ENCODE assay signal across 17 mouse cellular contexts in the genomic region with DNA sequence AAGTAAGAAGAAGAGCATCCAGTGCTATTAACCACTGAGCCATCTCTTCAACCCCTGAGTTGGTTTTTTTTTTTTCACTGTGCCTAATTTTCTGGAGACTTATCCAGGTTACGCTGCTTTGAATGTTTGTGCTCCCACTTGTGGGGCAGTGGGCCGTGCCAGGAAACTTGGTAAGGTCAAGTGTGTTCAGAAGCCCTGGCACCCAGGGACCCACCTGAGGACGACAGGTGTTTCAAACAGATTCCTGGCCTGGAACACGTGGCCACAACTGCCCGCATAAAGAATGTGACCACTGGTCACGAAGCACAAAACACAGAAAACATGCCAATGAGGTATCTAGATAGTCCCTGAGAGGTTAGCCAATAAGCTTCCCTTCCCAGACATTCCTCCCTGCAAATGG. TPM values are rescaled to one million over a fixed set of nuclear protein-coding genes. Genes with fewer than 3 reads are reported as not detected.
A peak's percentile ranks its signal among the peaks of the same experiment; 100 is the strongest.
DNase-seq lines count a peak whose midpoint lies in the region; ATAC-seq and TF ChIP-seq lines count a peak whose summit lies in the region.
"Had no signal": no experiment of that assay in that cellular context is flagged by ENCODE, and none has a peak within 500 bp of the region (broad histone marks: within the 10 kb centered on the region; RNA-seq: fewer than 3 reads in every experiment).

No protein-coding gene starts in this region.

- ATAC-seq in lung, postnatal 0 days = peak; percentile 54
- ATAC-seq in liver, embryonic 11.5 days (replicated peaks; ENCODE audit: low FRiP score) = no peak
- ATAC-seq: forebrain, embryonic 14.5 days had no signal

- H3K27ac ChIP-seq in lung, postnatal 0 days (ENCODE audit: low read length) = peak overlapping the region; percentile 40; the same call in 1 of the 2 replicates
- no peak overlapping the region for H3K27ac ChIP-seq in liver, embryonic 11.5 days (ENCODE audit: low read depth, low read length)
- H3K27ac ChIP-seq: embryonic facial prominence, embryonic 10.5 days; heart, adult 2 months; hindbrain, embryonic 10.5 days; hindbrain, embryonic 14.5 days had no signal

- H3K4me3 ChIP-seq in lung, postnatal 0 days (ENCODE audit: low read depth, low read length) = no peak overlapping the region
- H3K4me3 ChIP-seq in liver, embryonic 11.5 days (ENCODE audit: low read depth, low read length) = no peak overlapping the region
- H3K4me3 ChIP-seq: embryonic facial prominence, embryonic 10.5 days; heart, adult 2 months; heart, embryonic 12.5 days; hindbrain, embryonic 10.5 days had no signal

- no peaks in the 10 kb centered on the region for H3K9me3 ChIP-seq in lung, postnatal 0 days (ENCODE audit: low read length)
- H3K9me3 ChIP-seq in liver, embryonic 11.5 days (ENCODE audit: control insufficient read depth, low read length) = no peaks in the 10 kb centered on the region
- H3K9me3 ChIP-seq: embryonic facial prominence, embryonic 10.5 days; heart, embryonic 12.5 days; hindbrain, embryonic 10.5 days had no signal

- no peaks in the 10 kb centered on the region for H3K27me3 ChIP-seq in lung, postnatal 0 days (replicated peaks; ENCODE audit: insufficient read depth, low read length)
- no peaks in the 10 kb centered on the region for H3K27me3 ChIP-seq in liver, embryonic 11.5 days (replicated peaks; ENCODE audit: control insufficient read depth, insufficient read depth, low read length)
- H3K27me3 ChIP-seq: heart, embryonic 12.5 days had no signal

- no peak overlapping the region for H3K4me2 ChIP-seq in lung, postnatal 0 days (replicated peaks; ENCODE audit: low read depth, low read length)
- H3K4me2 ChIP-seq in liver, embryonic 11.5 days = no peak overlapping the region
- H3K4me2 ChIP-seq: heart, embryonic 12.5 days; hindbrain, embryonic 14.5 days had no signal

- TF ChIP-seq EP300 in lung, postnatal 0 days (IDR thresholded peaks at IDR 0.05) = 0 out of 2 replicates have a peak, but pooled peaks have one; percentile 40

- no peak overlapping the region for H3K9ac ChIP-seq in lung, postnatal 0 days (replicated peaks; ENCODE audit: low read depth)
- no peak overlapping the region for H3K9ac ChIP-seq in liver, embryonic 11.5 days (ENCODE audit: low read depth, low read length)
- H3K9ac ChIP-seq: heart, embryonic 12.5 days; hindbrain, embryonic 14.5 days had no signal

- DNase-seq in cerebellum, adult 11-12 months = peak; percentile 24
- DNase-seq in cerebellum, postnatal 10 days = no peak
- peak; percentile 12 for DNase-seq in kidney, postnatal 14 days
- DNase-seq in kidney, adult 9 months = no peak
- DNase-seq in lung, postnatal 0 days (ENCODE audit: low spot score) = peak; percentile 48
- DNase-seq in lung, postnatal 36 days = peak; percentile 80
- no peak for DNase-seq in thymus, postnatal 10 days (ENCODE audit: low spot score in 2 of 2)
- no peak for DNase-seq in liver, embryonic 11.5 days (ENCODE audit: low spot score)
- DNase-seq: adrenal gland, postnatal 14 days; cerebellum, adult 18-20 months; cerebellum, postnatal 36 days; heart, adult 2 months had no signal

- no peaks in the 10 kb centered on the region for H3K36me3 ChIP-seq in lung, postnatal 0 days (ENCODE audit: insufficient read depth, low read length)
- no peaks in the 10 kb centered on the region for H3K36me3 ChIP-seq in liver, embryonic 11.5 days (ENCODE audit: control insufficient read depth, insufficient read depth, low read length)
- H3K36me3 ChIP-seq: embryonic facial prominence, embryonic 10.5 days; heart, embryonic 12.5 days; hindbrain, embryonic 10.5 days had no signal

- no peak for TF ChIP-seq CTCF in lung, postnatal 0 days (IDR thresholded peaks at IDR 0.05)

- no peaks in the 10 kb centered on the region for H3K4me1 ChIP-seq in lung, postnatal 0 days (ENCODE audit: insufficient read depth, low read depth, low read length)
- H3K4me1 ChIP-seq in liver, embryonic 11.5 days (replicated peaks; ENCODE audit: control insufficient read depth, insufficient read depth, low read length) = 0 out of 2 replicates have a peak, but pooled peaks cover 3% of the 10 kb centered on the region
- H3K4me1 ChIP-seq: hindbrain, embryonic 10.5 days had no signal

- 67% methylated on average over 6 of the region's 6 CpGs for WGBS in lung, postnatal 0 days
- WGBS in liver, embryonic 11.5 days = 83% methylated on average over 6 of the region's 6 CpGs

RNA-seq across cellular contexts. Expression of gene Rpl5, which starts 43.2 kb away (rescaled TPM):
- polyA plus RNA-seq in lung, postnatal 0 days (2015; fragmentation: Nextera tagmentation; extraction: Ambion mirVana) = 27.9 and 29.6 TPM in 2 replicates
- 102 and 105 TPM in 2 replicates for polyA plus RNA-seq in liver, embryonic 11.5 days (2014; fragmentation: Nextera tagmentation; extraction: Ambion mirVana)

RNA-seq across cellular contexts. Expression of gene Fam69a, which starts 43.4 kb away (rescaled TPM):
- 29.4 and 33.9 TPM in 2 replicates for polyA plus RNA-seq in lung, postnatal 0 days (2015; fragmentation: Nextera tagmentation; extraction: Ambion mirVana)
- 19.5 and 20.6 TPM in 2 replicates for polyA plus RNA-seq in liver, embryonic 11.5 days (2014; fragmentation: Nextera tagmentation; extraction: Ambion mirVana)

Comparison
In these comparisons a context has a peak if more than half of its experiments do, and no peak if none do; other contexts are left out.
1. DNase-seq: peak in cerebellum, adult 11-12 months (single experiment), kidney, postnatal 14 days (single experiment), lung, postnatal 0 days (single experiment) and lung, postnatal 36 days (single experiment); none in cerebellum, postnatal 10 days (0 of 2), kidney, adult 9 months (single experiment), thymus, postnatal 10 days (0 of 2) and liver, embryonic 11.5 days (single experiment).